Mouse (Mus musculus) urinary bladder, postnatal 4 days (tissue): Measurements from ENCODE around the gene Spag5.
"Not testable (repeated sequence)": the region's sequence is repeated elsewhere in the genome, so short reads cannot be mapped to it uniquely, and the experiment has no call there.

ENCODE experiments used
- DNase-seq, 2 experiments: peaks; one replicate each; pipeline ENCODE4 v3.0.0; 2021 to 2022; ENCODE audit warnings: low spot score in 2 of 2

Gene Spag5

DNA sequence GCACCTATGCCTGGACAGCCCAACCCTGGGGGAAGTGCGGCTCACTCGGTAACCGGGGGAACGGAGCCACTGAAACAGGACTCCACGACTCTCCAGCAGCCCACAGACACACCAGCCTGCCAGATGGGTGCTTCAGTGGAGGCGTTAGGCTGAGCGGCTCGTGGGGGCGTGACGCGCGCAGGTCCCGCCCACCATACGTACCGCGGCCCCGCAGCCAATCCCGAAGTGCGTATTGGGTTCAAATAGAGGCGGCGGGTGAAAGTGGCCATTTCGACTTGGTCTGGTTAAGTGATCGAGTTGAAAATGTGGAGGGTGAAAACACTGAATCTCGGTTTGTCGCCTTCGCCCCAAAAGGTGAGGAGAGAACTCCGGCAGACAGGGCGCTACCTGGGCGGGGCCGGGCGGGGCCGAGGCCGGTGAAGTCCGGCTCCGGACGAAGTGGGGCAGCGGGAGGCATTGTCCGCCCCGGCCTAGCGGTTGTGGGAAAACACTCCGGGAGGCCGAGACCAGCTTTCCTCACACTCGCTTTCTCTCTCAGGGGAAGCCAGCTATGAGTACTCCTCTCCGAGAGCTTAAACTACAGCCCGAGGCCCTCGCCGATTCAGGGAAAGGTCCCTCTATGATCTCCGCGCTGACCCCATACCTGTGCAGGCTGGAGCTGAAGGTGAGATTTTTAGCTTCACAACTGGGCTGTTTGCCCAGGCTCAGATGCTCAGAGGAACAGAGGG lies at the start of gene Spag5:
Gene Spag5, plus strand, starts transcription at position 173 of the 728 bp plus-strand sequence.
- DNase-seq = peak; percentile 84 to 87

DNA sequence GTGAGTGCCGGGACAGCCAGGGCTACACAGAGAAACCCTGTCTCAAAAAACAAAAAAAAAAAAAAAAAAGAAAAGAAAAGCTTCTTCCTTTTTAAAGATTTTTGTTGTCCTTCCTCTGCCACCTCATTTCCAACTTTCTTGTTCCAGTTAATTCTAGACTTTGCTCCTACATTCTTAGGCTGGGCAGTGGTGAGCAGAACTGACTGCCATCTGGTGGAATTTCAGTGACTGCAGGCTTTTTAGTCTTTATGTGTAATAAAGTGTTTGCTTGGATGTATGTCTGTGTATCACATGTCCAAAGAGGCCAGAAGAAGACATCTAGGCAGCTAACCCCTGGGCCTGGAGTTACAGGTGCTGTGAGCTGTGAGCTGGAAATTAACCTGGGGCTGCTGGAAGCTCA lies 44.7 kb upstream of the Spag5 start:
- DNase-seq = no peak

DNA sequence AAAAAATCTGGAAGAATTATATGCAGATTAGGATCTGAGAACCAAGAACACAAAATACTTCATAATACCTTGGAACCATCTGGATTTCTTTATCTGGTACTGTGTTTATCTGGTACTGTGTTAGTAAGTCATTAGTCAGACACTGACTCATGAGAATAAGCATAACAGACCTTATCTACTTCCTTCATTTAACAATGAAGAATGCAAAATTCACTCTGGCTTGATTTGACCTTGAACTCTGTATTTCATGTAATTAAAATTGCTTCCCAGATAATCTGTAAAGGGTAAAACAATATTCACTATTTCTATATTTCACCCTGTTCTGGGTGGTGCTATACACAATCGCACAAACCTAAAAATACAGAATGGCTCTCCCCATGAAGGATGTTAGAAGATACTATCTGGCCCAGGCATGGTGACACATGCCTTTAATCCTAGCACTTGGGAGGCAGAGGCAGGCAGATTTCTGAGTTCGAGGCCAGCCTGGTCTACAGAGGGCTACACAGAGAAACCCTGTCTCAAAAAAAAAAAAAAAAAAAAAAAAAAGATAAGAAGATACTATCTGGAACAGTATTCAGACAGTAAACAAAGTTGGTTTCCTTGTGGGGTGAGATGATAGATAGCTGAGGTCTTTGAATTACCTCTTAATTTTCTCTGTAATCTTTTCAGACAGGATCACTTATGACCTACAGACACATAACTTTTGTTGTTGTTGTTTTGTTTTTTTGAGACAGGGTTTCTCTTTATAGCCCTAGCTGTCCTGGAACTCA lies 40.7 kb upstream of the Spag5 start:
- no peak for DNase-seq

DNA sequence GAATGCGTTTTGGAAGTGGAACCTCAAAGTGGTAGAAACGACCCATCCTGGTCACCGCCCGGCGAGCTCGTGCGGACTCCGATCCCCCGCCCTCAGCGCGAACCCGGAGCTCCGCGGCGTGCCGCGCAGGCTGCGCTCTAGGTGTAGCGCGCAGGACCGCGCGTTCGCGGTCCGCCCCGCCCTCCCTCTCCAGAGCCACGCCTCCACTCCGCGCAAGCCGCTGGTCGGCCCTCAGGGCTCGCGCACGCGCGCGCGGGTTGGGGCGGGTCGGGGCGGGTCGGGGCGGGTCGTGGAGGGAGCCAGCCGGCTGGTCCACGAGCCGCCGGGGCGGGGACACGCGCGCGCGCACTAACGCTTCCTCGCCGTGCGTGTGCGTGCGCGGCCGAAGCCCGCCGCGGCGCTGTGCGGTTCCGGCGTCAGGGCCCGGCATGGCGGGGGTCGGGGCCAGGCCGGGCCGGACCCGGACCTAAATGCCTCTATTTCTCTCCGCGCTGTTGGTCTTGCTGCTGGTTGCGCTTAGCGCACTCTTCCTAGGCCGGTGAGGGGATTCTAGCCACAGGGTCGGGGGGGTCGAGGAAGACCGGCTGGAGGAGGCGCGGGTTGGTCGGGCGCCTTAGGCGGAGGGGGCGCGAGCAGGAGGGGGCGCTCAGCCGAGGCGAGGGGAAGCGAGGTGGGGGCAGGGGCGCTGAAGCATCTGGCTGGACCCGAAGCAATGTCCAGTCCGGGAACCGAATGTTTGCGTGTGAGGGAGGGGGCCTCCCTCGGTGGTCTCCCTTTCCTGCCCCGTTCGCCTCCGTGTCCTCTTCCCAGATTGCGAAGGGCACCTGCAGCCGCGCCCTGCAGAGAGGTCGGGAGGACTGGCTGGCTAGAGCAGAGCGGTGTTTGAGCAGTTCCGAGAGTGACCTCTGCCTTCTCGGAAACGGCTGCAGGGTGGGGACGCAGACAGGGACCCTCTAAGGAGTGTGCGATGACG lies 39.7 kb upstream of the Spag5 start, which contains the start of gene 2610507B11Rik:
Gene 2610507B11Rik, plus strand, starts transcription at position 373 of the 973 bp plus-strand sequence.
- peak; percentile 91 to 92 for DNase-seq

DNA sequence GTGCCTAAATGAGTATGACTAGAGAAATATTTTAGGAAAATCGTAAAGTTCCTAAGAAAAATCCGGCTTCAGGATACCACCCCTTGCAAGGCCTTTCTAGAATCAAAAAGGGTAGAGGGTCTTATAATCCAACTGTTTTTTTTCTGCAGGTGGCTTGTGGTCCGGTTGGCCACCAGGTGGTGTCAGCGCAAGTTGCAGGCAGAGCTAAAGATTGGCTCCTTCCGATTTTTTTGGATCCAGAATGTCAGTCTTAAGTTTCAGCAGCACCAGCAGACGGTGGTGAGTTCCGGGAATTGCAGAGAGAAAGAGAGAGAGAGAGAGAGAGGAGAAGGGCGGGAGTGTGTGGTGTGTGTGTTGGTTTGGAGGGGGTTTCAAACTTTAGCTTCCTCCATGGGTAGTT lies 38.8 kb upstream of the Spag5 start:
- DNase-seq = peak in 1 of 2 experiments; percentile 60

DNA sequence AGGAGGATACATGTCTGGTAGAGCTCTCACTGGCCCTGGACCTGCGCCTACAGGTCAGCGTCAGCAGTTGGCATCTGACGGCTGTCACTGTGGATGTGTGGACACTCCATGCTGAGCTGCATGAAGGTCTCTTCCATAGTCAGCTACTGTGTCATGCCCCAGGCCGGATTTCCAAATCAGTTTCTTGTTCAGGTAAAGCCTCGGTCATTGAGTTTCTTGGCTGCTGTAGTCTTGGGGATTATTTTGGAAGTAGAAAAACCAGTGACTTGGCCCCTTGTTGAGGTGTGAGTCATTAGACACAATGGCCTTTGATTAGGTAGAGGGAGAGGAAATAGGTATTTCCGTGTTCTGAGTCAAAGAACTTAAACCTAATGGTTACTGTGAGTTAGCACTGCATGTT lies 35.8 kb upstream of the Spag5 start:
- no peak for DNase-seq

DNA sequence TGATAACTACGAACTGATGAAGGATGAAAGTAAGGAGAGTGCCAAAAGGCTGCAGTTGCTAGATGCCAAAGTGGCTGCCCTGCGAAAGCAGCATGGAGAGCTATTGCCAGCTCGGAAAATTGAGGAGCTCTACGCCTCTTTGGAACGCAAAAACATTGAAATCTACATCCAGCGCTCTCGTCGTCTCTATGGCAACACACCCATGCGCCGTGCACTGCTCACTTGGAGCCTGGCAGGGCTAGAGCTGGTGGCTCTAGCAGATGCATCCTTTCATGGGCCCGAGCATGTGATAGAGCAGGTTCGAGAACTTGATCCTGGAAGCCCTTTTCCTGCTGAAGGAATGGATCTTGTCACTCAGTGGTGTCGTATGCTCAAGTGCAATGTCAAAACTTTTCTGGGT lies 29.3 kb upstream of the Spag5 start:
- DNase-seq = no peak

DNA sequence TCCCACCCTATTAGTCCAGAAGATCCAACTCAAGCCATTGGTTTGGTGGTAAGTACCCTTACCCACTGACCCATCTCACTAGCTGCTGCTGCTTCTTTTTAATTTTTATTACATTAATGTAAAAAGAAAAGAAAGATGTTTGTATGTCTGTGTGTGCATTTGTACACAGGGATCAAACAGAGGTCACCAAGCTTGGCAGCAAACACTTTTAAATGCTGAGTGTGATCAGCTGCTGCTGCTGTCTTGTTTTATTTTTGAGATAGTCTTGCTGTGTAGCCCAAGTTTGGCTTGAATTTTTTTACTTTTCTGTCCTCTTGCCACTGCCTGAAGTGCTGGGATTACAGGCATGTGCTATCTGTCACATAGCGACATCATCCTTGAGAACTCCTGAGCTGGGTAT lies 25.7 kb upstream of the Spag5 start:
- no peak for DNase-seq

DNA sequence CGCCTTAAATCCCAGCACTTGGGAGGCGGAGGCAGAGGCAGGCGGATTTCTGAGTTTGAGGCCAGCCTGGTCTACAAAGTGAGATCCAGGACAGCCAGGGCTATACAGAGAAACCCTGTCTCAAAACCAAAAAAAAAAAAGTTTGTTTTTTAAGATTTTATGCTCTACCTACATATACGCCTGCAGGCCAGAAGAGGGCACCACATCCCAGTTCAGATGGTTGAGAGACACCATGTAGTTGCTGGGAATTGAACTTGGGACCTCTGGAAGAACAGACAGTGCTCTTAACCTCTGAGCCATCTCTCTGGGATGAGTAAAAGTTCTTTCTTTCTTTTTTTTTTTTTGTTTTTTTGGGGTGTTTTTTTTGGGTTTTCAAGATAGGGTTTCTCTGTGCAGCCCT lies 25.2 kb upstream of the Spag5 start:
- not testable (repeated sequence) for DNase-seq

DNA sequence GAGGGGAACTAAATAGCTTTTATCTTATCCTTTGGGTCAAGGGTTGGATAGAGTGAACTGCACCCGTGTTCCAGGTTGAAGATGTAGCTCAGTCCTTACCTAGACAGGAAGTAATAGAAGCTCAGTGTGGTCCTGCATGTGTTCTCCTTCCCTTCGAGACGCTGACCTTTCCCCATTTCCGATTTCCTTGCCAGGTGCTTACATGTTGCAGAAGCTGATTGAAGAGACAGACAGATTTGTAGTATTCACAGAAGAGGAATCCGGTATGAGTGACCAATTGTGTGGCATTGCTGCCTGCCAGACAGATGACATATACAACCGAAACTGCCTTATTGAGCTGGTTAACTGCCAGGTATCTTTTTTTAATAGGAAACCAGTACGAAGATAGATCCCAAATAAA lies 22.5 kb upstream of the Spag5 start:
- DNase-seq = no peak

DNA sequence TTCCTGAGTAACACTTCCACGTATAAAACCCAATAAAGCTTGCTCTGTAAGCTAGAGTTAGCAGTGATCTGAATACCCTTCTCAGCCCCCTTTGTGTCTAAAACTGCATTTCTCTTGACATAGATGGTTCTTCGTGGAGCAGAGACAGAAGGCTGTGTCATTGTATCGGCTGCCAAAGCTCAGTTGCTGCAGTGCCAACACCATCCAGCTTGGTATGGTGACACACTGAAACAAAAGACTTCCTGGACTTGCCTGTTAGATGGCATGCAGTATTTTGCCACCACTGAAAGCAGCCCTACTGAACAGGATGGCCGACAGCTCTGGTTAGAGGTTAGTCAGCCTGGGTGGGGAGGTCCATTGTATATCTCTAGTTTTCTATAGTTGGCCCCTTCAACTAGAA lies 21.7 kb upstream of the Spag5 start:
- DNase-seq = no peak

DNA sequence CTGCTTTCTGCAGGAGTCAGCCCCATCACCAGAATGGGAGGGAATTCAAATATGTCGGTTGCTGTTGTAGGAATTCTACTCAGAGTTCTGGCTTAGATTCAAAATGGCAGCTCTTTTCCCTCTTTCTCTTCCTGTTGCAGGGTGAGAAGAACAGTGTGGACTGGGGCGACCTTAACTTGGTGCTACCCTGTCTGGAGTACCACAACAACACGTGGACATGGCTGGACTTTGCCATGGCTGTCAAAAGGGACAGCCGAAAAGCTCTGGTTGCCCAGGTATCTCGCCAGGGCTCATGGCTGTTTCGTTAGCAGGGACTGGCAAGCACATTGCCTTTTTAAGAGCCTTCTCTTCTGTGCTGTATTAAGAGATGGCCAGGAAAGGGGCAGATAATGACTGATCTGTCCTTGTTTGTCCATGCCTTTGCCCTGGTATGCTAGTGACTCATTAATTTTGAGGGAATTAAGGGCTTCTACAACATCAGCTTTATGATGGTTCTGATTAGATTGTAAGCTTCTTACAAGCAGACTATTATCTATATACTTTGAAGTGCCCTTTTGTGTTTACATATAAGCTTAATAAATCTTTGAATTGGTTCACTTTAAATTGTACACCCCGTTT lies 12.1 kb upstream of the Spag5 start:
- DNase-seq = no peak

DNA sequence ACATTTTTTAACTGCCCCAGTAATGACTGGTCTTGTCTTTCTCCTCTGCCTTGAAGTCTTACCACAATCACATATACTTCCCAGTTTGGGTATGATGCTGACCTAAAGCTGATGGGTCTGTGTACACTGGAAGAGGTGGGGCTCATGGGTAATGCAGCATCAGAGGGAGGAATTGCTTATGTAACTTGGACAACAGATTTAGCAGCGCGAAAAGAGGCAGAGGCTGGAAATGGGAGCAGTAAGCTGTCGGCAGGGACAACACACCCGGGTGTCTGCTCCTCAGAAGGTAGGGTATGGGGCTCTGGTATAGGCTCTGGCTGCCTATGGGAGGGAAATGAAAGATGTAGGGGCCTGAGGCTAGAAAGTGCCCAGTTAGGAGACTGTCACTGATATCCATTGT lies 10.7 kb upstream of the Spag5 start, which contains the start of gene BC030499:
Gene BC030499, plus strand, starts transcription at position 188 of the 400 bp plus-strand sequence.
- DNase-seq = no peak

DNA sequence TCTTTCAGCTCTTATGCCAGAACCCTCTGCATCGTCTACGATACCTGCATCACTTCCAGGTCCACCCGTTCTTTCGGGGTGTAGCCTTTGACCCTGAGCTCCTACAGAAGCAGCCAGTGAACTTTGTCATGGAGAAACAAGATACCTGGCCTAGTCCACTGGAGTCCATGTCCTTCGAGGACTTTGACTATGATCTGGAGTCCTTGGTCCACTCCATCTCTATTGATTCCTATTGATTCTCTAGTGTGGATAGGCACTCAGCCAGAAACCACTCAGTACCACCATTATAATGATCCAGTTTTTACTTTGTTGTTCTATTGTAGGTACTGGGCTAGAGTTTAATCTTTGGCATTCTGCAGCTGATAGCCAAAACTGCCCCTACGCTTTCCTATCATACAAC lies 6.7 kb upstream of the Spag5 start:
- DNase-seq = no peak

DNA sequence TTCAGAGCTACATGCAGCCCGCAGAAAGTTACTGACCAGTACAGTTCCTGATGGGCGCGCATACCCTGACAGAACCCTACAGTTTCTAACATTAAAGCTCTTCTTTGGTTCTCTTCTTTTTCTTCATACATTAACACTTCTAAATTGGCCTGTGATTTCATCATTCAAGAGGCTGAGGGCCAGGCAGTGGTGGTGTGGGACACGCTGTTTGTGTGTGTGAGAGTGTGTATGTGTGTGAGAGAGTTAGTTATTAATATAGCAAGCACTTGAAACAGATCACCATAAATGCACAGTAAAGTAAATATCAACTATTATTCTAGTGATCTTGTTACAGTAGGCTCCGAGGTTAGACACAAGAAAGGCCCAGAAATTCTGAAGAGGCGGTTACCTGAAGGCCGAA lies 412 bp upstream of the Spag5 start:
- no peak for DNase-seq

DNA sequence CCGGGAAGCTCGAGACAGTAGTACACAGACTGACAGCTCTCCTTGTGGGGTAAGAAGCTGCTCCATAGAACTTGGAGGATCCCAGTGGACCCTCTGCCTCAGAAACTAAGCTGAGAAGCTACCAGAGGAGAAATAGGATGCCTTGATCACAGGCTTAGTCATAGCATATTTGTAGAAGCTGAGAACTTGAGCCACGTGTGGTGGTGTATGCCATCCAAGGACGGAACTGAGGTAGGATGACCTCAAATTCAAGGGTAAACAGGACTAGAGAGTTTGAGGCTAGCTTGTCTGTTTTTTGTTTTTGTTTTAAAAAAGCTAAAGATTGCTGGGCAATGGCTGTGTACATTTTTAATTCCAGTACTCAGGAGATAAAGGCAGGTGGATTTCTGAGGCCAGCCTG lies 3.9 kb downstream of the Spag5 start:
- DNase-seq = no peak

DNA sequence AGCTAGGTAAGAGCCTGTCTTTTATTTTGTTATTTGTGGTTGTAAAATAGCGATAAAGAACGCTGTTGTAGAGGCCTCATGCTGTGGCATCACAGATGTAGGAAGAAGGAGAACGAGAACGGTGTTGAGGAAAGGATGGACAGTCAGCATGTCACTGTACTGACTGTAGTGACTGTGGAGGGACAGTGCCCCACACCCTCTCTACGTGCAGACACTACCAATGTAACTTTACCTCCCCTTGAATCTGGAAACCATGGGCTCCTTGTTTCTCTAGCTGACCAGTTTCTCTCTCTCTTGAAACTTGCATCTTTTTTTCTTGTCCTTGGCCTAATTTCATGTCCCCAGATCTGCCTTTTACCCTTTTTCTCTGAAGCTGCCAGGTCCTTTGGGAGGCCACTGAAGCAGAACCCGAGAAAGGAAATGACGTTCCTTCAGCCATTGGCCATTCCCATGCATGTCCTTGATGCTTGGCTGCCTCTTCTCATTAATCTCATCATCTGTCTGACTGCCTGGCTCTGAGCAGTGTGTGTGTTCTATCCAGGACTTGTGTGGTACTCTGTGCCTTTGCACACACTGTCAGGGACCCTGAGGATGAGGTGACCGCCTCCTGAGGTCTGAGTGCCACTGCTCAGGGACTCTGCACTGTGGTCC lies 9.7 kb downstream of the Spag5 start:
- no peak for DNase-seq

DNA sequence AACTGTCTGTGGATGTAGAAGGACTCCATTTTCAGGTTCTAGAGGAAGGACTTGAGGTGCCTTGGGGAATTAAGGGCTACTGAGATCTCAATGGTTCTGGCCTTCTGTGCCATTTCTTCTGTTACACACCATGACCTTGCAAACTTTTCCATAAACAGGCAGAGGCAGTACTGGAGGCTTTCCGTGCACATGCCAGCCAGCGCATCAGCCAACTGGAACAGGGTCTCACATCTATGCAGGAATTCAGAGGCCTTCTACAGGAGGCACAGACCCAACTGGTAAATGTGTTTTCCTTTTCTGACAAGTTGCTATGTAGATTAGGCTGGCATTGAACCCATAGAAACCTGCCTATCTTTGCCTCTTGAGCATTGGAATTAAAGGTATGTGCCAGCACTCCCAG lies 12.3 kb downstream of the Spag5 start:
- DNase-seq = no peak

DNA sequence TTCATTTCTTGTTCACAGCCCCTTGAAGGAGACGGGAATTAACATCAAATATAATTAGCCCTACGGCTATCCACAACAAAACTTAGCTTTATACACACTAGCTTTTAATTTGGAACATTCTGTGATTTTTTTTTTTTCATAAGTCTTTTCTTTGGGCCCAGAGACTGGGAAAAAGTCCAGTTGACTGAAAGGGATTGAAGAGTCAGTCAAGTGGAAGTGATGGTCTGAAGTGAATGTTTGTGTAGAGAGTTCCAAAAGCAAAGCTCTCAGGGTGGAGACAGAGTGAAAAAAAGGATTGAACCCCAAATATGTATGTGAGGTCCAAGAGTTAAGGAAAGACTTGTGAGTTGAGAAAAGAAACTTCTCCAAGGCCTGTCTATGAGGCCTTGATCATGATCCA lies 17.1 kb downstream of the Spag5 start:
- no peak for DNase-seq

DNA sequence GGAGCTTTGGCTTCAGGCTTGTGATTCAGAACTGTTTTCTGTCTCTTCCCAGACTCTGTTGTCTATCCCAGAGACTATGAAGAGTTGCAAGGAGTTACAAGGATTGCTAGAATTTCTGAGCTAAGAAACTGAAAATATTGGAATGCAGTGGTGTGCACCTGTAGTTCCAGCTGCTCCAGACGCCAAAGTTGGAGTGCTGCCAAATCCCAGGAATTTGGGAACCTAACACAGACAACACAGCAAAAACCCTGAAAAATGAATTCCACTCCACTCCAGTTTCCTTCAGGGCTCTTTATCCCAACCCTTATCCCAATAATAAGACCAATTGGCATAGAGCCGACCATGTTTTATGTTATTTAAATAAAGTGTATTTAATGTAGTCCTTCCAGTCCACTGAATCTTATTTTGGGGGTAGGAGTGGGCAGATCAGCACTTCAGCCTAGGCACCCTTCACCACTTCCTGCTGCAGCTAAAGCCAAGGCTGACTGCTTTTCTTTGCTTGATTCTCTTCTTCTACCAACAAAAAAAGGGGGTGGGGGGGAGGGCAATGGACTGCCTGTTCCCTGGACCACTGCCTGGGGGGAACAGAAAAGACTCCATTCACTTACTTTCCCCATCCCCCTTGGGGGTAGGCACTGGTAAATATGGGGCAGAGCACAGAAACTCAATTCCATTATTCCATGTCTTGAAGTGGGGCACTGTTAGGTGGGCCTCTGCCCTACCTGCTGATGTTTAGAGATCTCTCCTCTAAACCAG lies 20.9 kb downstream of the Spag5 start:
- DNase-seq = no peak
